Mouse (Mus musculus) bone marrow macrophage, adult 2 months (primary cell): ENCODE results near the gene Pbx1.

Source experiments
- CTCF ChIP-seq: IDR thresholded peaks from 2 replicates; pipeline ENCODE4 v1.5.1; 2012; ENCODE audit warnings: low read depth, mild to moderate bottlenecking, low read length, moderate library complexity
- POLR2A ChIP-seq: IDR thresholded peaks from 2 replicates; pipeline ENCODE4 v1.6.1; 2012; ENCODE audit warnings: mild to moderate bottlenecking, low read depth, low read length, borderline replicate concordance

DNA sequence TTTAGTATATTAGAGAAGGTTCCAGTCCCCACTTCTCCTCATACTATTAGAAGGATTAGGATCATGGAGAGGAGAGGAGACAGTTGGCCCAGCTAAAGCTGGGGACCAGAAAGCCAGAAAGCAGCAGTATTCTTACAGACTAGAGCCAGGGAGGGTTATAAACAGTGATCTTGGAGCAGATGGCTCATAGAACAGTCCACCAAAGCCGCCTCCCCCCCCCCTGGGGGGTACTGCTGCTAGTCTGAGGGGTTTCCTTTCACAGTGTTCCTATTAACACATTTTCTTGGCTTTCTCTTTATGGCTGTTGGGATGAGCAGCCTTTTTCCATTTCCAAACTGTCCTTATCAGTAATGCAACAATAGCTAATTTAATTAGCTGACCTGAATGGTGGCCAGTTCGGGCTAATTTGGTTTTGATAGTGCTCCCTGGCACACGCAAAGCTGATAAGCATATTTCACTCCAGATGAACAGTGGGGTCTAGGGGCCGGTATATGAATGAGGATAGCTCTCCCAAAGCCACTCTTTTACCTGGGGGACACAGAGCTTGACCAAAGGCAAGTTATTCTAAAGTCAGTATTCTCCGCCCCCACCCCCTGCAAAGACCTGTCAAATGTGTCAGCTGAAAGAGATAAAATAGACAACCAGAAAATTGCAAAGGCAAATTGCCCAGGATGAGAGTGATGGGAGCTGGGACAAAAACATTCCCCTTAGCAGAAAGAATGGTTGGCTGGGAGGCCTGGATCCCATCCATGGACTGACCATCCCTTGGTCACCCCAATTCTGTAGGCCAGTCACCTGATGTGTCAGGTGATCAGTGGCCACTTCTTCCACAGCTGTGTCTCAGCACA, 307.2 kb downstream of the Pbx1 start:
- TF ChIP-seq POLR2A, result no peak
- TF ChIP-seq CTCF, result no peak
